Mouse (Mus musculus): ENCODE data around the gene Usp54. TPM values are rescaled to one million over a fixed set of nuclear protein-coding genes. Genes with fewer than 3 reads are reported as not detected.
A peak's percentile ranks its signal among the peaks of the same experiment; 100 is the strongest.
"Not testable (repeated sequence)": the region's sequence is repeated elsewhere in the genome, so short reads cannot be mapped to it uniquely, and the experiment has no call there.

Gene Usp54
- total RNA-seq, 1 experiment, result 15.3 TPM

DNA sequence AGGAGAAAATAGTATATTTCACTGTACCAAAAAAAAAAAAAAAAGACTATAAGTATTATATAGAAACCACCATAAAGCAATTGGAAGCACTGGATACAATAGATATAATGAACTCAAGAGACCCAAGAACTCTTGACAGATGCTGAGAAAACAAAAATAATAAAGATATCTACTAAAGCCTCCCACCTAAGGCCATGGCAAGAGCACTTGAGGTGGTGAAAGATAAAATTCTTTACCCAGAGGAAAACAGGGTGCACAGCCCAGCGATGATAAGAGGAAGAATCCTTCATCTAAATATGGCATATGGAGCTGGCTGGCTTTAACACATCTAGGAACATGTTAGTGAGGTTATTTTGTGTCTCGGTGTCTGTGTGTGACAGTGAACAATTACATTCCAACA is 41.3 kb downstream of the Usp54 start:
- Histone ChIP-seq H3K9ac (ENCODE audit: insufficient read depth, low read depth, low read length, poor library complexity, severe bottlenecking) (no peak overlapping the region), H3K36me3 (ENCODE audit: control insufficient read depth, insufficient read depth, low read length, poor library complexity, severe bottlenecking) (no peaks in the 10 kb centered on the region), H3K9me3 (ENCODE audit: control insufficient read depth, insufficient read depth, low read depth, low read length) (no peaks in the 10 kb centered on the region), H3K4me3 (ENCODE audit: insufficient read depth in 1 of 2, low read depth in 1 of 2, low read length in 2 of 2, poor library complexity in 1 of 2, severe bottlenecking in 1 of 2) (no peak overlapping the region), H3K27ac (ENCODE audit: insufficient read depth, low read depth, low read length, poor library complexity, severe bottlenecking) (no peak overlapping the region), H3K4me1 (ENCODE audit: control insufficient read depth in 2 of 2, insufficient read depth in 2 of 2, low read length in 2 of 2, poor library complexity in 1 of 2) (no peaks in the 10 kb centered on the region)
- in situ Hi-C loops (cut with MboI; ENCODE audit: low sequenced_read_pairs in 2 of 2, unreplicated experiment in 2 of 2), result no loop called here
- no peak for DNase-seq (ENCODE audit: low read depth, low spot score)
- no peak for TF ChIP-seq CHD2 (IDR thresholded peaks at IDR 0.05; ENCODE audit: low read depth, low read length)
- no peak for TF ChIP-seq MAFK (IDR thresholded peaks at IDR 0.05; ENCODE audit: insufficient read depth, low read depth, low read length)
- no peak for TF ChIP-seq ZNF384 (IDR thresholded peaks at IDR 0.05; ENCODE audit: low read depth, low read length)
- no peak for TF ChIP-seq ZC3H11A (IDR thresholded peaks at IDR 0.05; ENCODE audit: borderline replicate concordance, low read depth, low read length)
- TF ChIP-seq HCFC1 (IDR thresholded peaks at IDR 0.05; ENCODE audit: borderline replicate concordance, insufficient read depth, low read length), result no peak

DNA sequence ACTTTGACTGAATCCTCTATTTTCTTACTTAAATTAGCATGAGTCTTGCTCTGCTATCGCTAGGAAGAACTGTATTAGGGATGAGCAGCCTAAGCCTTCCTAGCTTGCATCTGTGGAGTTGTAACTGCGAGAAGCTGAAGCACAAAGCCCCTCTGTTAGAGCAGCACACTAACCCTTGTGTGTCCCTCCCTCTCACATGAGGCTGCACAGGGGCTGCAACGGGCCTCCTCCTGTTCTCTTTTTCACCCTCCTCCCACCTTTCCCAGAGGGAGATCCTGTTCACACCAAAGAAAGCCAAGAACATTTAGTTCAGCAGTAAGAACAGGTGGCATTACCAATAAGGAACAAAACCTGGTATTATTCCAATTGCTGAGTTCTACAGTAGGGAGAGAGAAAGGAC is 45.1 kb downstream of the Usp54 start:
- no peaks in the 10 kb centered on the region for H3K36me3 ChIP-seq (ENCODE audit: control insufficient read depth, insufficient read depth, low read length, poor library complexity, severe bottlenecking)
- no peak overlapping the region for H3K27ac ChIP-seq (ENCODE audit: insufficient read depth, low read depth, low read length, poor library complexity, severe bottlenecking)
- TF ChIP-seq CHD2 (IDR thresholded peaks at IDR 0.05; ENCODE audit: low read depth, low read length) (no peak), ZC3H11A (IDR thresholded peaks at IDR 0.05; ENCODE audit: borderline replicate concordance, low read depth, low read length) (no peak), HCFC1 (IDR thresholded peaks at IDR 0.05; ENCODE audit: borderline replicate concordance, insufficient read depth, low read length) (no peak), MAFK (IDR thresholded peaks at IDR 0.05; ENCODE audit: insufficient read depth, low read depth, low read length) (no peak), ZNF384 (IDR thresholded peaks at IDR 0.05; ENCODE audit: low read depth, low read length) (no peak)
- no peak overlapping the region for H3K9ac ChIP-seq (ENCODE audit: insufficient read depth, low read depth, low read length, poor library complexity, severe bottlenecking)
- in situ Hi-C loops (cut with MboI; ENCODE audit: low sequenced_read_pairs in 2 of 2, unreplicated experiment in 2 of 2), result no loop called here
- no peaks in the 10 kb centered on the region for H3K9me3 ChIP-seq (ENCODE audit: control insufficient read depth, insufficient read depth, low read depth, low read length)
- H3K4me3 ChIP-seq (ENCODE audit: insufficient read depth in 1 of 2, low read depth in 1 of 2, low read length in 2 of 2, poor library complexity in 1 of 2, severe bottlenecking in 1 of 2), result no peak overlapping the region
- DNase-seq (ENCODE audit: low read depth, low spot score), result no peak
- no peaks in the 10 kb centered on the region for H3K4me1 ChIP-seq (ENCODE audit: control insufficient read depth in 2 of 2, insufficient read depth in 2 of 2, low read length in 2 of 2, poor library complexity in 1 of 2)

DNA sequence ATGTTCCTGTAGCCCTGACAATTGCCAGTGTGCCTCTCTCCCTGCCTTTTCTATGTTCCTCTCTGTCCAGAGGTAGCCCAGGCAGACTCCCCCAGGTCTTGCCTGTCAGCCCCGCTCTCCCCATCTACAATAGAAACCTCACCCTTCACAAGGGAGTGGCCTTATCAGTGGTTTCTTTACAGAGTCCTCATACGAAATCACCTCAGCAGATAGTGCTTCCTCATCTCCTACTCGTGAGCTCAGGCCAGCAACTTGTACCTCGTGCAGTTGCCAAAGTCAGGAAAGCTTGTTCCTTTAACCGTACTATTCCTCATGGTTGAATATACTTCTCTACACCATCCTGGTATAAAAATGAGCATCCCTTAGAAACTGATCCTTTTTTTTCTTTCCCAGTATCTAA is 53.4 kb downstream of the Usp54 start:
- no peak overlapping the region for H3K4me3 ChIP-seq (ENCODE audit: insufficient read depth in 1 of 2, low read depth in 1 of 2, low read length in 2 of 2, poor library complexity in 1 of 2, severe bottlenecking in 1 of 2)
- no peak overlapping the region for H3K9ac ChIP-seq (ENCODE audit: insufficient read depth, low read depth, low read length, poor library complexity, severe bottlenecking)
- DNase-seq (ENCODE audit: low read depth, low spot score), result no peak
- no peak for TF ChIP-seq ZC3H11A (IDR thresholded peaks at IDR 0.05; ENCODE audit: borderline replicate concordance, low read depth, low read length)
- TF ChIP-seq HCFC1 (IDR thresholded peaks at IDR 0.05; ENCODE audit: borderline replicate concordance, insufficient read depth, low read length), result no peak
- TF ChIP-seq MAFK (IDR thresholded peaks at IDR 0.05; ENCODE audit: insufficient read depth, low read depth, low read length), result no peak
- no peak for TF ChIP-seq ZNF384 (IDR thresholded peaks at IDR 0.05; ENCODE audit: low read depth, low read length)
- no peak for TF ChIP-seq CHD2 (IDR thresholded peaks at IDR 0.05; ENCODE audit: low read depth, low read length)
- in situ Hi-C loops (cut with MboI; ENCODE audit: low sequenced_read_pairs in 2 of 2, unreplicated experiment in 2 of 2), result no loop called here
- no peaks in the 10 kb centered on the region for H3K9me3 ChIP-seq (ENCODE audit: control insufficient read depth, insufficient read depth, low read depth, low read length)
- H3K4me1 ChIP-seq (ENCODE audit: control insufficient read depth in 2 of 2, insufficient read depth in 2 of 2, low read length in 2 of 2, poor library complexity in 1 of 2), result no peaks in the 10 kb centered on the region
- H3K36me3 ChIP-seq (ENCODE audit: control insufficient read depth, insufficient read depth, low read length, poor library complexity, severe bottlenecking), result peaks cover 5% of the 10 kb centered on the region; the same call in 1 of the 2 replicates
- H3K27ac ChIP-seq (ENCODE audit: insufficient read depth, low read depth, low read length, poor library complexity, severe bottlenecking), result no peak overlapping the region

DNA sequence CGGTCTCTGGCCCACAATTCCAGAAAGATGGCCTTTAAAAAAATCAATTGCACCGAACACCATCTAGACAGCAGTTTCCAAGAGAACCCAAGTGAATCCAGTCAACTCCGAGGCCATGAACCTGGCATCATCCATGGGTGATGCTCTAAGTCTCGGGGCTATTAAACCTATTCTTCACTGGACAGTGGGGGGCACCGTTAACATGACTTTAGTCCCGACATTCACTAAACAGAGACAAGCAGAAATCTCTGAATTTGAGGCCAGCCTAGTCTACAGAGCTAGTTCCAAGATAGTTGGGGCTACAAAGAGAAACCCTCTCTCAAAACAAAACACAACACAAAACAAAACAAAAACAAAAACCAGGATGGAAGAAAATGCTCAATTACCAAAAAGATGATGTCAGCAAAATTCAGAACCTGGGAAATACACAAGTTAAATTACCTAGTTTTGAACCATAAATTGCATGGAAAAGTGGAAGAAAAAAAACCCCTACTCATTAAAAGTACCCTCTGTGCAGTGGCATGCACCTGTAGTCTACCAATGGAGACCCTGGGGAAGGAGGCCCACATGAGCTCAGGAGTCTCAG is 61.9 kb downstream of the Usp54 start:
- no peaks in the 10 kb centered on the region for H3K9me3 ChIP-seq (ENCODE audit: control insufficient read depth, insufficient read depth, low read depth, low read length)
- no peak overlapping the region for H3K9ac ChIP-seq (ENCODE audit: insufficient read depth, low read depth, low read length, poor library complexity, severe bottlenecking)
- H3K4me3 ChIP-seq (ENCODE audit: insufficient read depth in 1 of 2, low read depth in 1 of 2, low read length in 2 of 2, poor library complexity in 1 of 2, severe bottlenecking in 1 of 2), result no peak overlapping the region
- TF ChIP-seq CHD2 (IDR thresholded peaks at IDR 0.05; ENCODE audit: low read depth, low read length) (no peak), MAFK (IDR thresholded peaks at IDR 0.05; ENCODE audit: insufficient read depth, low read depth, low read length) (peak; percentile 76)
- peaks cover 4% of the 10 kb centered on the region; the same call in 1 of the 2 replicates for H3K36me3 ChIP-seq (ENCODE audit: control insufficient read depth, insufficient read depth, low read length, poor library complexity, severe bottlenecking)
- H3K4me1 ChIP-seq (ENCODE audit: control insufficient read depth in 2 of 2, insufficient read depth in 2 of 2, low read length in 2 of 2, poor library complexity in 1 of 2), result no peaks in the 10 kb centered on the region
- in situ Hi-C loops (cut with MboI; ENCODE audit: low sequenced_read_pairs in 2 of 2, unreplicated experiment in 2 of 2), result loop anchor here in 1 of 2 experiments (5.0 kb wide), 1 partner anchor 78 kb away; the partner anchor contains the start of gene Myoz1
- no peak for DNase-seq (ENCODE audit: low read depth, low spot score)
- H3K27ac ChIP-seq (ENCODE audit: insufficient read depth, low read depth, low read length, poor library complexity, severe bottlenecking), result no peak overlapping the region

DNA sequence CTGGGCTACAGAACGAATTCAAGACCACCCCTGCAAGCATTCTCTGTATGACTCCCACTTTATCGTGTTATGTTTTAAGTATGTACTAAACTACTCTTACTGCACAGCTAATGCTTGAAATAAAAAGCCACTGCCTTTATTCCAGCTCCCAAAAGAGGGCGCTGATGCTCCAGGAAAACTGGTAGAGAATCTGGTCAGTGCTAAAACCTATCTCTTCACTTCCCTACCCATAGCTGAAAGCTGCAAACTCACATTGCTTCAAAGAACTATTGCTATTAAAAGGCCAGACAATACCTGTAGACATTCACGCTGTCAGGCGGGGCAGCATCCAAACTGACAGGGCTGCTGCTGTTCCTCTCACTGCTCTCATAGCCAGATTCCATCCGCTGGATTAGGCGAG is 64.7 kb downstream of the Usp54 start:
- peak; percentile 54 for DNase-seq (ENCODE audit: low read depth, low spot score)
- Histone ChIP-seq H3K36me3 (ENCODE audit: control insufficient read depth, insufficient read depth, low read length, poor library complexity, severe bottlenecking) (peaks cover 4% of the 10 kb centered on the region; the same call in 1 of the 2 replicates), H3K4me3 (ENCODE audit: insufficient read depth in 1 of 2, low read depth in 1 of 2, low read length in 2 of 2, poor library complexity in 1 of 2, severe bottlenecking in 1 of 2) (no peak overlapping the region), H3K4me1 (ENCODE audit: control insufficient read depth in 2 of 2, insufficient read depth in 2 of 2, low read length in 2 of 2, poor library complexity in 1 of 2) (no peaks in the 10 kb centered on the region), H3K9me3 (ENCODE audit: control insufficient read depth, insufficient read depth, low read depth, low read length) (no peaks in the 10 kb centered on the region), H3K9ac (ENCODE audit: insufficient read depth, low read depth, low read length, poor library complexity, severe bottlenecking) (no peak overlapping the region), H3K27ac (ENCODE audit: insufficient read depth, low read depth, low read length, poor library complexity, severe bottlenecking) (no peak overlapping the region)
- TF ChIP-seq ZC3H11A (IDR thresholded peaks at IDR 0.05; ENCODE audit: borderline replicate concordance, low read depth, low read length) (peak; percentile 75; the same call in 1 of the 2 replicates), CHD2 (IDR thresholded peaks at IDR 0.05; ENCODE audit: low read depth, low read length) (no peak)
- in situ Hi-C loops (cut with MboI; ENCODE audit: low sequenced_read_pairs in 2 of 2, unreplicated experiment in 2 of 2), result loop anchor here in 1 of 2 experiments (5.0 kb wide), 1 partner anchor 81 kb away; the partner anchor contains the start of gene Myoz1

DNA sequence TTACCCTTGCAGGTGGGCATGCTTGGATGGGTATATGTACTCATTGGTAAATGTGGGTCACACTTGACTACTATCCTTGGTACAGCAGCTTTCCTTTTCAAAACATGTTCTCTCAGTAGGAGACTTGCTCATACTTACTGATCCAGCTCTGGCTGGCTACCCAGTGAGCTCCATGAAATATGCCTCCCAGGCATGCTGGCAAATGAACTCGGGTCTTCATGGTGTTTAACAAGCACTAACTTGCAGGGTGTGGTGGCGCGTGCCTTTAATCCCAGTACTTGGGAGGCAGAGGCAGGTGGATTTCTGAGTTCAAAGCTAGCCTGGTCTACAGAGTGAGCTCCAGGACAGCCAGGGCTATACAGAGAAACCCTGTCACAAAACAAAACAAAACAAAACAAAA is 67.7 kb downstream of the Usp54 start:
- H3K4me1 ChIP-seq (ENCODE audit: control insufficient read depth in 2 of 2, insufficient read depth in 2 of 2, low read length in 2 of 2, poor library complexity in 1 of 2); in situ Hi-C loops (cut with MboI; ENCODE audit: low sequenced_read_pairs in 2 of 2, unreplicated experiment in 2 of 2); H3K27ac ChIP-seq (ENCODE audit: insufficient read depth, low read depth, low read length, poor library complexity, severe bottlenecking); H3K9ac ChIP-seq (ENCODE audit: insufficient read depth, low read depth, low read length, poor library complexity, severe bottlenecking); H3K4me3 ChIP-seq (ENCODE audit: insufficient read depth in 1 of 2, low read depth in 1 of 2, low read length in 2 of 2, poor library complexity in 1 of 2, severe bottlenecking in 1 of 2); H3K36me3 ChIP-seq (ENCODE audit: control insufficient read depth, insufficient read depth, low read length, poor library complexity, severe bottlenecking); H3K9me3 ChIP-seq (ENCODE audit: control insufficient read depth, insufficient read depth, low read depth, low read length); DNase-seq (ENCODE audit: low read depth, low spot score): not testable (repeated sequence)
